Mouse (Mus musculus) brain, embryonic 14.5 days (tissue): ENCODE data around the gene Kctd11.

Source experiments
- CTCF ChIP-seq: fragments of 200-500 bp; IDR thresholded peaks from 2 replicates; pipeline ENCODE4 v1.5.1; 2012; ENCODE audit warnings: inconsistent platforms, mild to moderate bottlenecking, moderate library complexity, borderline replicate concordance; ENCODE audit not compliant: insufficient read depth, insufficient read length; ENCODE audit errors: extremely low read depth
- POLR2A ChIP-seq: fragments of 200-500 bp; IDR thresholded peaks from 2 replicates; pipeline ENCODE4 v1.6.1; 2012; ENCODE audit warnings: mild to moderate bottlenecking, inconsistent platforms, borderline replicate concordance; ENCODE audit not compliant: poor library complexity, insufficient read depth, insufficient read length, severe bottlenecking; ENCODE audit errors: extremely low read depth

DNA sequence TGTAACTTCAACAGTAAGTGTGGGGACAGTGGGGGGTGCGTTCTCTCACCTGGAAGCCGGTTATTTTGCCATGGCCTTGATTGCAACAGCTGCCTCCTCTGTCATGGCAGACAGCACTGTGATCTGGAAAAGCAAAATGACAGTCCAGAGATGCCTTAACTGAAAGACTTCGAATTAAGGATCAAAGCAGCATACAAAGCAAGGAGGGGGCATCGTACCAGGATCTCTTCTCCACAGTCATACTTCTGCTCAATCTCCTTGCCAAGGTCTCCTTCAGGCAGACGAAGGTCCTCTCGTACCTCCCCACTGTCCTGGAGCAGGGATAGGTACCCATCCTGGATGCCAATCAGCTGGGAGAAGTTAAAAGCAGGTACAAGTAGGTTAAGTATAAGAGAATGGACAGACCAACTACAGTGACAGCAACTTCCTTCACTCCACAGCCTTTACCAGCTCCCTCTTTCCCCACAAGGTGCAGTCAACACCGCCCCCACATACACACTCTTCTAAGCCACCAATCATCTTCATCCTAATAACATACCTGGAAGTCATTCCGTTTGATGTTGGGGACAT, 36.3 kb upstream of the Kctd11 start:
- TF ChIP-seq POLR2A (no peak), CTCF (no peak)
